Mouse (Mus musculus) heart, adult 2 months (tissue): ENCODE results near the gene Gm42957. TPM values are rescaled to one million over a fixed set of nuclear protein-coding genes. Genes with fewer than 3 reads are reported as not detected.
"Not testable (repeated sequence)": the region's sequence is repeated elsewhere in the genome, so short reads cannot be mapped to it uniquely, and the experiment has no call there.

ENCODE experiments used
- DNase-seq, 2 experiments: peaks; one replicate each; pipeline ENCODE4 v3.0.0; 2021
- H3K27ac ChIP-seq: fragments of 200-600 bp; 2 replicates; pipeline ENCODE4 v1.8.1; 2022
- H3K27me3 ChIP-seq: fragments of 200-500 bp; 2 replicates; pipeline ENCODE4 v1.6.1; 2012; ENCODE audit warnings: mild to moderate bottlenecking, low read length, inconsistent platforms, mixed read lengths; ENCODE audit not compliant: control insufficient read depth, insufficient read depth
- H3K36me3 ChIP-seq: fragments of 200-500 bp; 2 replicates; pipeline ENCODE4 v1.6.1; 2012; ENCODE audit warnings: low read length, inconsistent platforms; ENCODE audit not compliant: control insufficient read depth, insufficient read depth
- H3K4me1 ChIP-seq: fragments of 200-500 bp; 2 replicates; pipeline ENCODE4 v1.6.1; 2011; ENCODE audit warnings: low read length; ENCODE audit not compliant: control insufficient read depth, insufficient read depth
- H3K4me3 ChIP-seq: fragments of 200-600 bp; 2 replicates; pipeline ENCODE4 v1.8.1; 2022
- H3K79me2 ChIP-seq: fragments of 200-500 bp; replicated peaks from 2 replicates; pipeline ENCODE4 v1.6.1; 2012; ENCODE audit warnings: mild to moderate bottlenecking, inconsistent platforms, low read length, moderate library complexity, mixed read lengths; ENCODE audit not compliant: control insufficient read depth, insufficient read depth
- H3K9ac ChIP-seq: fragments of 200-500 bp; 2 replicates; pipeline ENCODE4 v1.6.1; 2012; ENCODE audit warnings: low read depth, mild to moderate bottlenecking, control low read depth, inconsistent platforms, low read length, mixed read lengths
- CTCF ChIP-seq: fragments of 200-600 bp; IDR thresholded peaks from 2 replicates; pipeline ENCODE4 v1.8.1; 2022; ENCODE audit warnings: antibody characterized with exemption, mild to moderate bottlenecking, moderate library complexity
- EP300 ChIP-seq: fragments of 200-500 bp; IDR thresholded peaks from 2 replicates; pipeline ENCODE4 v1.6.1; 2011; ENCODE audit warnings: low read depth, low read length, control low read depth; ENCODE audit not compliant: insufficient read depth
- POLR2A ChIP-seq: fragments of 200-500 bp; IDR thresholded peaks from 2 replicates; pipeline ENCODE4 v1.6.1; 2011; ENCODE audit warnings: mild to moderate bottlenecking, low read depth, low read length, control low read depth; ENCODE audit not compliant: insufficient read depth
- WGBS: fragments of 180-500 bp; shearing (Covaris S2); methylation state at CpG from one replicate; pipeline ENCODE4 v1.1.7; 2018; 5-methylcytosine and 5-hydroxymethylcytosine counted together
- intact Hi-C: fragments of 180-260 bp; cut with DNase I; formaldehyde crosslinking; loops from one replicate; pipeline ENCODE4 v1.15.1; 2025
- polyA plus RNA-seq: library from polyadenylated mRNA; depleted of rRNA; stranded (reverse); fragments of >200 nt; gene quantifications from 2 replicates; pipeline ENCODE4 v1.2.3, GENCODE M21; 2012
- total RNA-seq, 2 experiments: library from RNA; stranded (reverse); gene quantifications; 2 replicates each; pipeline ENCODE4 v1.2.3; 2021

Gene Gm42957
- total and polyA plus RNA-seq, 3 experiments, result 0.04 to 0.30 TPM; not detected in 1

GRCm38 (mm10) chr3:96603311-96603710 lies 32.0 kb upstream of the Gm42957 start:
- WGBS, result 34% methylated on average over 5 of the region's 5 CpGs
- H3K4me3 ChIP-seq, result peak overlapping the region; percentile 3; the same call in 1 of the 2 replicates
- intact Hi-C loops, result no loop called here
- no peak for TF ChIP-seq CTCF
- TF ChIP-seq POLR2A, result no peak
- TF ChIP-seq EP300, result no peak
- H3K36me3 ChIP-seq, result peaks cover 19% of the 10 kb centered on the region
- no peak overlapping the region for H3K9ac ChIP-seq
- H3K4me1 ChIP-seq, result peaks cover 13% of the 10 kb centered on the region
- H3K27me3 ChIP-seq, result no peaks in the 10 kb centered on the region
- H3K27ac ChIP-seq, result peak overlapping the region; percentile 94
- H3K79me2 ChIP-seq, result peaks cover 4% of the 10 kb centered on the region
- peak in 1 of 2 experiments; percentile 23 for DNase-seq

DNA sequence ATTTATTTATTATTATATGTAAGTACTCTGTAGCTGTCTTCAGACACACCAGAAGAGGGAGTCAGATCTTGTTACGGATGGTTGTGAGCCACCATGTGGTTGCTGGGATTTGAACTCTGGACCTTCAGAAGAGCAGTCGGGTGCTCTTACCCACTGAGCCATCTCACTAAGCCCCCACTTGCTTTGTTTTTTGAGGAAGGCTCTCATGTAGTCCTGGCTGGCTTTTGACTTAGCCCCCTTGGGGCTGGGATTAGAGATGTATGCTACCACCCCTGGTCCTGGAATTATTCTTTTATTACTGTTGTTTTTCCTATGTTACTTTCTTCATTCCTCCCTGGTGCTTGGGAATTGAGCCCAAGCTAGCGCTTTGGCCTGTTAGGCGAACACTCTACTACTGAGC lies 29.3 kb upstream of the Gm42957 start:
- H3K4me3 ChIP-seq, intact Hi-C loops, DNase-seq, H3K79me2 ChIP-seq, H3K27ac ChIP-seq, H3K27me3 ChIP-seq, H3K9ac ChIP-seq: not testable (repeated sequence)
- peaks cover 22% of the 10 kb centered on the region for H3K36me3 ChIP-seq
- WGBS, result 90% methylated on average over 4 of the region's 4 CpGs
- peaks cover 13% of the 10 kb centered on the region for H3K4me1 ChIP-seq

DNA sequence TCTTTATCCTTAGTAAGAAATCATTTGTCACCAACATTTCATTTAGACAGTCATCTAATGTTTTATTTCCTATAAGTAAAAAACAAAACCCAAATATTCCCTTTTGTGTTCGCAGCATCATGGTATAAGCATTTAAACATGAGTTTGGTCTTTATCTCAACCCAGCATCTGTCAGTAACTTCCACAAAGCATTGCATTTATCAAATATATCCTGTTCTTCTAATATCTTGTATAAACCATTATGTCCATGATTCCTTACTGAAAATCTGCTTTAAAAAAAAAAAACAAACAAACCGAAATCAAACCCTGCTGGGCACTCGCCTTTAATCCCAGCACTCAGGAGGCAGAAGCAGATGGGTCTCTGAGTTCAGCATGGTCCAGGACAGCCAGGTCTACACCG lies 28.7 kb upstream of the Gm42957 start:
- H3K9ac ChIP-seq, result no peak overlapping the region
- WGBS, result 88% methylated on average over 4 of the region's 4 CpGs
- DNase-seq, result no peak
- peaks cover 5% of the 10 kb centered on the region for H3K79me2 ChIP-seq
- H3K4me3 ChIP-seq, result no peak overlapping the region
- intact Hi-C loops, result no loop called here
- H3K27me3 ChIP-seq, result no peaks in the 10 kb centered on the region
- H3K4me1 ChIP-seq, result peaks cover 13% of the 10 kb centered on the region
- TF ChIP-seq CTCF, result no peak
- TF ChIP-seq EP300, result no peak
- no peak for TF ChIP-seq POLR2A
- H3K36me3 ChIP-seq, result peaks cover 22% of the 10 kb centered on the region
- H3K27ac ChIP-seq, result no peak overlapping the region

DNA sequence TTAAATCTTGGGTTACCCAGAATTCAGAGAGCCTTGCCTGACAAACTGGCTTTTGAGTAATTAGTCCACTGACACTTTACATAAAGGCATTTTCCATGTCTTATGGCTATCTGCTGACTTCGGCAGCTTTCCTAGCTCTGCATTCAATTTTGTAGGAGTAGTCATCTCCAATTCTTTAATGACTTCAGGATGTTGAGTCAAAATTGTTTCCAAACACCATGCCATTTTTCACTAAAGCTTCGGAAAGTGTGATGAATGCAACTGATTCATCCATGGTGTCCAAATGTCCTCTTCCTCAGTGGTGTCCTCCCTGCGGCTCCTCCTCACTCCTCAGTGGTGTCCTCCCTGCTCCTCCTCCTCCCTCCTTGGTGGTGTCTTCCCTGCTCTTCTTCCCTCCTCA lies 17.3 kb upstream of the Gm42957 start:
- H3K9ac ChIP-seq, result no peak overlapping the region
- peaks cover 3% of the 10 kb centered on the region for H3K79me2 ChIP-seq
- DNase-seq, result no peak
- TF ChIP-seq CTCF (no peak), POLR2A (no peak), EP300 (no peak)
- no peaks in the 10 kb centered on the region; the same call in 1 of the 2 replicates for H3K36me3 ChIP-seq
- 78% methylated on average over 3 of the region's 3 CpGs for WGBS
- intact Hi-C loops, result no loop called here
- H3K4me1 ChIP-seq, result no peaks in the 10 kb centered on the region
- no peak overlapping the region for H3K27ac ChIP-seq
- no peaks in the 10 kb centered on the region for H3K27me3 ChIP-seq
- no peak overlapping the region for H3K4me3 ChIP-seq

DNA sequence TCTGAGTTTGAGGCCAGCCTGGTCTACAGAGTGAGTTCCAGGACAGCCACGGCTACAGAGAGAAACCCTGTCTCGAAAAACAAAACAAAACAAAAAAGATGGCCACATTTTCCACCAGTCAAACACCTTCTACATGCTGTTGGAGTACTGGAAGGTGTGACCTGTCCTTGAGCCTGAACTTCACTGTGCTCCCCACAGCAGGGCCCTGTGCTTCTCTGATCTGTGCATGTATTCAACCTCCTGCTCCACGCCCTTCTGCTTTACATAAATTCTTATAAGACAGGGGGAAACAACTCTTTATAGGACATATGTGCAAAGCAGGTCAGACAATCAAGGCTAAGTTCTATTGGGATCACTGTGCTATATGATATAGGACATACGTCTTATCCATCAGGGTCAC lies 12.1 kb upstream of the Gm42957 start:
- H3K9ac ChIP-seq, result no peak overlapping the region
- no peaks in the 10 kb centered on the region for H3K4me1 ChIP-seq
- H3K27ac ChIP-seq, result no peak overlapping the region
- intact Hi-C loops, result no loop called here
- no peak for DNase-seq
- H3K36me3 ChIP-seq, result no peaks in the 10 kb centered on the region
- TF ChIP-seq EP300 (no peak), CTCF (no peak), POLR2A (no peak)
- H3K4me3 ChIP-seq, result no peak overlapping the region
- 90% methylated on average over 4 of the region's 4 CpGs for WGBS
- H3K27me3 ChIP-seq, result no peaks in the 10 kb centered on the region
- no peaks in the 10 kb centered on the region; the same call in 1 of the 2 replicates for H3K79me2 ChIP-seq

DNA sequence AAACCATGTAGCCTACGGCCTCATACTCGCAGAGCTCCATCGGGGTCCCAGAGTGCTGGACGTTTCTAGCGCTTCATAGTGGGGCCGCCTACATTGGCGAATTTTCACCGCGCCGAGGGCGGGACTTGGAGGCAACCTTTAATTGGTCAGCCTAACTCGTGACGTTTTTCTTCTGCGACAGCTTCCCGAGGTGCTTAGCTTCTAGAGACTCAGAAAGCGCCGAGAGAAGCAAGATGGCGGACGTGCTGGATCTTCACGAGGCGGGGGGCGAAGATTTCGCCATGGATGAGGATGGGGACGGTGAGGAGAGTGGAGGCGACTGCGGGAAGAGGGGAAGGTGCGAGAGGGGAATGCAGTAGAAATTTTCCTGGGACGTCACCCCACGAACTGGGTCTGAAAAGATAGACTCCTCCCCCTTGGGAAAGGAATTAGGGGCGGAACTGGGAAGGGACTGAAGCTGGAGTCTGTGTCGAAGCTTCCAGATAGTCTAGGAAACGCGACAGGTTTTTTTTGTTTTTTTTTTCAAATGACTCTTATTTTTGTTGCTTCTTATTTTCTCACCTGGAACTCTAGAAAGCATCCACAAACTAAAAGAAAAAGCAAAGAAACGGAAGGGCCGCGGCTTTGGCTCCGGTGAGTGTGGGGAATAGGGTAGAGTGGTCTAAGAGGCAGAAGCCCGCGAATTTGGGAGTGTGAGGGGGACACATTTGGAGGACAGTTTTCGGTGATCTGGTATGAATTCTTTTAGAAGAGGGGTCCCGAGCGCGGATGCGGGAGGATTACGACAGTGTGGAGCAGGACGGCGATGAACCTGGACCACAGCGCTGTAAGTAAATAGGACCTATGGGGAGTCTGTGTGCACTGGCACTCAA lies 5.3 kb upstream of the Gm42957 start, which contains the start of gene Rbm8a:
TSS of gene Rbm8a (plus strand) at position 205 of the 872 bp plus-strand sequence.
- TF ChIP-seq EP300 (no peak), POLR2A (peak; percentile 96), CTCF (no peak)
- no peaks in the 10 kb centered on the region for H3K27me3 ChIP-seq
- peaks cover 3% of the 10 kb centered on the region for H3K4me1 ChIP-seq
- H3K4me3 ChIP-seq, result peak within 1 kb of the TSS; percentile 92
- intact Hi-C loops, result loop anchor here (2.0 kb wide), 1 partner anchor 37 kb away; no protein-coding TSS in a partner anchor
- H3K9ac ChIP-seq, result peak within 1 kb of the TSS; percentile 75
- peak within 1 kb of the TSS; percentile 94 for H3K27ac ChIP-seq
- 1% methylated on average over 48 of the region's 48 CpGs for WGBS
- no peaks in the 10 kb centered on the region for H3K79me2 ChIP-seq
- DNase-seq, result peak; percentile 96 to 97
- peaks cover 12% of the 10 kb centered on the region; the same call in 1 of the 2 replicates for H3K36me3 ChIP-seq
